Mouse (Mus musculus) neutrophil, adult 5-6 weeks (primary cell): ENCODE data around the gene 1700016K19Rik. TPM values are rescaled to one million over a fixed set of nuclear protein-coding genes. Genes with fewer than 3 reads are reported as not detected.
"Not testable (repeated sequence)": the region's sequence is repeated elsewhere in the genome, so short reads cannot be mapped to it uniquely, and the experiment has no call there.

Experiments used
- ATAC-seq: fragments of 151-379, 151-347 bp; 2 replicates; pipeline ENCODE4 v1.8.0; 2017; ENCODE audit warnings: mild to moderate bottlenecking, moderate TSS enrichment; ENCODE audit not compliant: insufficient number of reproducible peaks, poor library complexity, low FRiP score, severe bottlenecking; ENCODE audit errors: extremely low read depth
- total RNA-seq: library from RNA; stranded (forward); fragments of 200-1000 nt; gene quantifications from 2 replicates; pipeline ENCODE4 v1.2.3, GENCODE M21; 2017

The 1700016K19Rik gene
- total RNA-seq, 1 experiment from 2014 or later, result not detected

DNA sequence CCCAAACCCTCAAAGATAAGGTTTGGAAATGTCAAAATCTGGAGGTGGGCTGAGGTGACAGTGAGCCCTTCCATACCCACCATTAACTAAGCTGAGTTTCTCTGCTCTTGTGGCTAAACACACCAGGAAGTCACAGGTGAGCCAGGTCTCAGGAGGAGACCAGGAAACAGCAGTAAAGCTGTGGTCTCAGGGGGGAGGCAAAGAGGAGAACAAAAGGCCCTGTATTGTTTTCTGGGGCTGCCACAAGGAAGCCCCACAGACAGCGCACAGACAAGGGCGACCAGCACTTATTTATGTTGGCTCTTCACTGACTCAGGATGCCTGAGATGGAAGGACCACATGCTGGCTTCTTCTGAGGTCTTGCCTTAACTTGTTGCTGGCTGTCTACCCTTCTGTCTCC, 19.3 kb upstream of the 1700016K19Rik start:
- ATAC-seq, result no peak

- peak; percentile 59 for ATAC-seq
Measured at GRCm38 (mm10) chr11:75983194-75983593, 16.5 kb upstream of the 1700016K19Rik start.

DNA sequence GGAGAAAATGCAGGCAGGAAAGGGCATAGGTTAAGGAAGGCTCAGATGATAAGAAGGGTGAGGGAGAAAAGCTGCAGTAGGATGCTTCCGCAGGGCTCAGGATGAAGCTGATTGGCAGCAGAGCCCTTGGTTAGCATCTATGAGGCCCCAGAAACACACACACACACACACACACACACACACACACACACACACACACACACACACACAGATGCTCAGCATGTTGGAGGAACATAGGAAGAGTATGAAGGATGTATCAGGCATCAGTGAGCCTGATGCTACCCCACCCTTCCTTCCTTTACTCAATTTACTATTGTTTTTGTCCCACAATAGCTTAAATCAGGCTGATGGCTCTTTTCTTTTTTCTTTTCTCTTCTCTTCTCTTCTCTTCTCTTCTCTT, 15.1 kb upstream of the 1700016K19Rik start:
- peak; percentile 37; the same call in 1 of the 2 replicates for ATAC-seq

DNA sequence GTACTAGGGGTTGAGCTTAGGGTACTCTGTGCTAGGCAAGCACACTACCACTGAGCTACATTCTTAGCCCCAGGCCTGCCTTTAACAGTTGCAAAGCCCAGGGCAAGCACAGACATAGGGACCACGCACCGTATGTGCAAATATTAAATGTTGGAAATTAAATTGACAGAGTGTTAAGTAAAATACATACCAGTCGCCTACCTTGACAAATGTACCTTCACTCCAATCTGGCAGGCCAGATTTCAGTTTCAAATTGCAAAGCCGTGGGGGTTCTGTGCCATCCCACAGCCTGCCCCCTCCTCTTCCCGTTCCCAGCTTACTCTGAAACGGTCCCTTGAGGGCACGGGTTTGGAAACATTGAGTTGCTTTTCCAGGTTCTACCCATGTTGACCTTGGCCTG, 13.8 kb upstream of the 1700016K19Rik start:
- no peak for ATAC-seq

- no peak for ATAC-seq
Measured at GRCm38 (mm10) chr11:75990965-75991835, 8.5 kb upstream of the 1700016K19Rik start.

- ATAC-seq, result peak; percentile 41; the same call in 1 of the 2 replicates
Measured at GRCm38 (mm10) chr11:75991911-75992310, 7.8 kb upstream of the 1700016K19Rik start.

DNA sequence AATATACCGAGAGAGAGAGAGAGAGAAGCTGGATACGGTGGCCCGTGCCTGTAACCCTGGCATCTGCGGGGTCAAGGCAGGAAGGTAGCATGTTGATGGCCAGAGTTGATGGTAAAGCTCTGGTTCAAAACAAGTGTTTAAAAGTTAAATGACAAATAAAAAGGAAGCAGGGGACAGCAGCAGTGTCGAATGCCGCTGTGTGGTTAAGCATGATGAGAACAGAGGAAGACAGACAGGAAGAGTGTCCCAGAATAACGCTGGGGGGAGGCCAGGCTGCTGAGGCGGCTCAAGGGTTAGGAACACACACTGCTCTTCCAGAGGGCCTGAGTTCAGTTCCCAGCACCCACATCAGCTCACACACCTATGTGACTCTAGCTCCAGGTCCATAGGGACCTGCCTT, 7.2 kb upstream of the 1700016K19Rik start:
- ATAC-seq, result no peak

- ATAC-seq, result no peak
Measured at GRCm38 (mm10) chr11:75994357-75994756, 5.4 kb upstream of the 1700016K19Rik start.

DNA sequence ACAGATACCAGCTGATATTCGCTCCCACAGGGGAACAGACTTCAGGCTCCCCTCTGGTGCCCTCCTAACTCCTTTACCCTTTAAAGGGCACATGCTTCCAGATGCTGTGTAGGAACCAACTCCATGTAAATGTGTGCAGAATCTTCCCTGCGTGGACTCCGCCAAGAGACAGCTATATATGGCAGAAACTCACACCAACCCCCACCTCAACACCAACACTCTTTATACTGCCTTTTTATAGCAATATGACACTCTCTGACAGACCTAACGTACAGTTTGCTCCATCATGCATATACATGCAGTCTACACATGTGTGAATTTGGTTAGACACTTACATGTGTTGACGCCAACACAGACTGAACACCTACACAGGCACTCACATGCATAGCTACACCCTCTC, 989 bp downstream of the 1700016K19Rik start:
- no peak for ATAC-seq

GRCm38 (mm10) chr11:76001237-76001878, 1.6 kb downstream of the 1700016K19Rik start:
- no peak for ATAC-seq

- ATAC-seq, result not testable (repeated sequence)
Measured at GRCm38 (mm10) chr11:76004276-76004675, 4.6 kb downstream of the 1700016K19Rik start.

DNA sequence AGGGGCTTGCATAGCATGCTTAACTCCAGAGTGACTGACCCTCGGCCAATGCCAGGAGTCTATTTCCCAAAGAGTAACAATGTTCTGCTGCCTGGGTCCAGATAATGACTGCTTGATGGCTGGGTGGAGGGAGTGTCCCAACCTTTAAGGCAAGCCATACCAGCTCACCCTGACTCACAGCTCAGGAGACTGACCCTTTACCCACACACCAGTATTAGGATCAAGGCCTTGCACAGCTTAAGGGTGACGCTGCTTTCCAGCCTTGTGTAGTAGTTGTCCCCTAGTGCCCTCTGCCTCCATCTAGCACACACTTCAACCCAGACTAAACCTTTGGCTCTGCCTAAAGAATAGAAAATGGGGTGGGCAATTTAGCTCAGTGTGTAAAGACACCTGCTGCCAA, 8.4 kb downstream of the 1700016K19Rik start:
- no peak for ATAC-seq

DNA sequence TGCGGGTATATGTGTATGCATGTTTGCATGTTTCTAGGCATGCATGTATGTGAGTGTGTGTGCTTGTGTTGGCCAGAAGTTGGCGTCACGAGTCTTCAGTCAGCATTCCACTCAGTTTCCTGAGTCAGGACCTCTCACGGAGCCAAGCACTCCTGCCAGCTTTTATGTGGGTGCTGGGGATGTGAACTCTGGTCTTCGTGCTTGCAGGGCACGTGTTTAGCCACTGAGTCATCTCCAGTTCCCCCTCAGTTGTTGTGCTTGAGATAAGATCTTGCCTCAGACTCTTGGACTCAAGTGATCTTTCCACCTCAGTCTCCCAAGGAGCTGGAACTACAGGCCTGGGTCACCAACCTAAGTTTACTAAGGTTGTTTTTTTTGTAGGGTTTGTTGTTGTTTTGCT, 9.4 kb downstream of the 1700016K19Rik start:
- no peak for ATAC-seq

- no peak for ATAC-seq
Measured at GRCm38 (mm10) chr11:76010838-76011624, 11.3 kb downstream of the 1700016K19Rik start.

GRCm38 (mm10) chr11:76015251-76015650, 15.5 kb downstream of the 1700016K19Rik start:
- 0 out of 2 replicates have a peak, but pooled peaks have one; percentile 26 for ATAC-seq

GRCm38 (mm10) chr11:76015814-76016213, 16.1 kb downstream of the 1700016K19Rik start:
- ATAC-seq, result no peak

DNA sequence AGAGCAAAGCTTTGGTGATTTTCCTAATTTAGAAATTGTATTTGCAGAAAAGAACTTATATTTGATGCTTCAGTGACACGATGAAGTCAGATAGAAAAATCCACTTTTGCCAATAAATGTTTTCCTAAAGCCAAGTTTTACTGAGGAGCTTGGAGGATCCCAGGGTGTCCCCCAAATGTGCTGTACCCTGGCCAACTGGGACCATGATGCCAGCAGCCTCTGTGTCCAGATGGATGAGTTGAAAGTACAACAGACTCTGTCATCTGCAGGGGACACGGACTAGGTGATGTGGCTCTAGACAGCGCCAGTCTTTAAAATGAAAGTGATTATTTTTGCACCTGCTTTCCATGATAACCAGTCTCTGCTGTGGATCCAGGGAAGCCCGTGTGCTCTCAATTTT, 20.2 kb downstream of the 1700016K19Rik start:
- no peak for ATAC-seq

GRCm38 (mm10) chr11:76020916-76021315, 21.2 kb downstream of the 1700016K19Rik start:
- ATAC-seq, result no peak

DNA sequence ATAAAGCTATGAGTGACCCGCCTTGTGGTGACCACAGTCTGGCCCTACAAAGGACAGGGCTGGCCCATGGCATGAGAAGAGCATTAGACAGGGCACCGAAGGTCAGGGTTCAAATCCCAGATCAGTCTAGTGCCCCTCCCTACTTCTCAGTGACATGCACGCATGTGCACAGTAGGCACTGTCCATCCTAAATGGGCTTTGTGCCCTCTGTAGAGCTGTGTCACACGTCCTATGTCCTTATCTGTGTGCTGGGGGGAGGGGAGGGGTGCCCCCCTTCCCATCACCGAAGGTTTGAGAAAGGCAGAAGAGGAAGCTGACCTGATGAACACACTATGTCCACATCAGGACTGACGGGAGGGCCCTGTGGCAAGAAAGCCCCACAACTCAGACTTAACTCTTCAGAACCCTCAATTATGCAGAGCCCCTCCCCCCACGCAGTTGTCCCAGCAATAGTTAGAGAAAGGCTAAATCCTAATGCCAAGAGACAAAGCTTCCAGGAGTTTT, 25.4 kb downstream of the 1700016K19Rik start:
- peak; percentile 41 for ATAC-seq
